Mouse (Mus musculus): ENCODE data around the gene Slc17a6.

Slc17a6 gene

GRCm38 (mm10) chr7:51621694-51622145 lies at the start of gene Slc17a6:
Gene Slc17a6, plus strand, starts transcription at chr7:51622006.
- DNase-seq (ENCODE audit: low read depth, low spot score) = no peak
- H3K27me3 ChIP-seq (ENCODE audit: control insufficient read depth, insufficient read depth, low read length, poor library complexity, severe bottlenecking) = no peaks in the 10 kb centered on the region; the same call in 1 of the 2 replicates
- H3K36me3 ChIP-seq (ENCODE audit: control insufficient read depth, insufficient read depth, low read length, poor library complexity, severe bottlenecking) = no peaks in the 10 kb centered on the region

DNA sequence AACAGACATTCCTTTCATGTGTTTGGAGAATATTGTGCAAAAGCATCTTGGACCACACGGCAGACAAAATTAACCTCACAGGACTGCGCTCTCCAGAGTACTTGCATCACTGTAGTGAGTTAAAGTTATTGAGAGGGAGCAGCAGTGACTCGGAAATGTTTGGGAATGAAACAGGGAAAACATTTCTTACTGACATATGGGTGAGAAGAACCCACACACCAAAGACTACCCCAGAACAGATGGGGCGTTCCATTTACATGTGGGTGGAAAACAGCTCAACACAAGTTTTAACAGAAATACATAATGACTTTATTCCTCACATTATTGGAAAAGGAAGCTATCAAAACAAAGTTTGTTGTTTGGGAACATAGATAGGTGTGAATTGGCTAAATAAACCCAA lies 21.8 kb upstream of the Slc17a6 start:
- Histone ChIP-seq H3K36me3 (ENCODE audit: control insufficient read depth, insufficient read depth, low read length, poor library complexity, severe bottlenecking) (no peaks in the 10 kb centered on the region), H3K27me3 (ENCODE audit: control insufficient read depth, insufficient read depth, low read length, poor library complexity, severe bottlenecking) (no peaks in the 10 kb centered on the region)
- DNase-seq (ENCODE audit: low read depth, low spot score) = no peak

- no peaks in the 10 kb centered on the region for H3K36me3 ChIP-seq (ENCODE audit: control insufficient read depth, insufficient read depth, low read length, poor library complexity, severe bottlenecking)
- no peak for DNase-seq (ENCODE audit: low read depth, low spot score)
- no peaks in the 10 kb centered on the region for H3K27me3 ChIP-seq (ENCODE audit: control insufficient read depth, insufficient read depth, low read length, poor library complexity, severe bottlenecking)
Observed at GRCm38 (mm10) chr7:51603741-51604140, 18.1 kb upstream of the Slc17a6 start.

GRCm38 (mm10) chr7:51614404-51614803 lies 7.4 kb upstream of the Slc17a6 start:
- DNase-seq (ENCODE audit: low read depth, low spot score) = peak; percentile 6
- Histone ChIP-seq H3K27me3 (ENCODE audit: control insufficient read depth, insufficient read depth, low read length, poor library complexity, severe bottlenecking) (no peaks in the 10 kb centered on the region), H3K36me3 (ENCODE audit: control insufficient read depth, insufficient read depth, low read length, poor library complexity, severe bottlenecking) (no peaks in the 10 kb centered on the region)

- DNase-seq (ENCODE audit: low read depth, low spot score) = no peak
Observed at GRCm38 (mm10) chr7:51617941-51618340, 3.9 kb upstream of the Slc17a6 start.

GRCm38 (mm10) chr7:51618412-51618811 lies 3.4 kb upstream of the Slc17a6 start:
- no peaks in the 10 kb centered on the region for H3K27me3 ChIP-seq (ENCODE audit: control insufficient read depth, insufficient read depth, low read length, poor library complexity, severe bottlenecking)
- DNase-seq (ENCODE audit: low read depth, low spot score) = no peak
- H3K36me3 ChIP-seq (ENCODE audit: control insufficient read depth, insufficient read depth, low read length, poor library complexity, severe bottlenecking) = no peaks in the 10 kb centered on the region

More at GRCm38 (mm10) chr7:51617941-51618340, 3.9 kb upstream of the Slc17a6 start:
- Histone ChIP-seq H3K36me3 (ENCODE audit: control insufficient read depth, insufficient read depth, low read length, poor library complexity, severe bottlenecking) (no peaks in the 10 kb centered on the region), H3K27me3 (ENCODE audit: control insufficient read depth, insufficient read depth, low read length, poor library complexity, severe bottlenecking) (no peaks in the 10 kb centered on the region)

DNA sequence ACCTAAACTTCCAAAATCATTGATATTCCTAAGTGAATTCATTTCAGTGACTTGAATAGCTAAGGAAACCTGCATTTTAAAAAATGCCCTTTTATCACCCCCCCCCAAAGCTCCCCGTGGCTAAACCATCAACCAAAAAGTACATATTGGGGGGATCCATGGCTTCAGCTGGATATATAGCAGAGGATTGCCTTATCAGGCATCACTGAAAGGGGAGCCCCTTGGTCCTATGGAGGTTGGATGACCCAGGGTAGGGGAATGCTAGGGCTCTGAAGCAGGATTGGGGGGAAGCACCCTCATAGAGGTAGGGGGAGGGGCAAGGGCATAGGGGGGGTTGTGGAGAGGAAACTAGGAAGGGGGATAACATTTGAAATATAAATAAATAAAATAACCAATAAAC lies 1.8 kb upstream of the Slc17a6 start:
- no peak for DNase-seq (ENCODE audit: low read depth, low spot score)
- H3K36me3 ChIP-seq (ENCODE audit: control insufficient read depth, insufficient read depth, low read length, poor library complexity, severe bottlenecking) = no peaks in the 10 kb centered on the region
- no peaks in the 10 kb centered on the region for H3K27me3 ChIP-seq (ENCODE audit: control insufficient read depth, insufficient read depth, low read length, poor library complexity, severe bottlenecking)

GRCm38 (mm10) chr7:51622196-51622595 lies 390 bp downstream of the Slc17a6 start:
- Histone ChIP-seq H3K27me3 (ENCODE audit: control insufficient read depth, insufficient read depth, low read length, poor library complexity, severe bottlenecking) (no peaks in the 10 kb centered on the region; the same call in 1 of the 2 replicates), H3K36me3 (ENCODE audit: control insufficient read depth, insufficient read depth, low read length, poor library complexity, severe bottlenecking) (no peaks in the 10 kb centered on the region)
- DNase-seq (ENCODE audit: low read depth, low spot score) = no peak

DNA sequence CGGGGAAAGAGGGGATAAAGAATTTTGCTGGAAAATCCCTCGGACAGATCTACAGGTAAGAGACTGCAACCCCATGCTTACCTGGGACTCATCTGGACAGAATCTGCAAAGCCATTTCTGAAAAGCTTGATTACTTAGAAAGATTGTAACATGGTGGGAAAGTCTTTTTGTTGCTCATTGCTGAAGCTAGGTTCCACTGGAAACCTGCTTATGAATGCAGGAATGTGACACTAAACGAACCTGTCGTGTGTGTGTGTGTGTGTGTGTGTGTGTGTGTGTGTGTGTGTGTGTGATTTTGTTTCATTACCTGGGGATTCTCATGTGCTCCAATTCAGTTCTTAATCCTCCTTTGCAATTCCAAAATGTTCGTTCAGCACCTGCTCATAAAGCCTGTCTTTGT lies 860 bp downstream of the Slc17a6 start:
- Histone ChIP-seq H3K36me3 (ENCODE audit: control insufficient read depth, insufficient read depth, low read length, poor library complexity, severe bottlenecking) (no peaks in the 10 kb centered on the region), H3K27me3 (ENCODE audit: control insufficient read depth, insufficient read depth, low read length, poor library complexity, severe bottlenecking) (no peaks in the 10 kb centered on the region; the same call in 1 of the 2 replicates)
- no peak for DNase-seq (ENCODE audit: low read depth, low spot score)

DNA sequence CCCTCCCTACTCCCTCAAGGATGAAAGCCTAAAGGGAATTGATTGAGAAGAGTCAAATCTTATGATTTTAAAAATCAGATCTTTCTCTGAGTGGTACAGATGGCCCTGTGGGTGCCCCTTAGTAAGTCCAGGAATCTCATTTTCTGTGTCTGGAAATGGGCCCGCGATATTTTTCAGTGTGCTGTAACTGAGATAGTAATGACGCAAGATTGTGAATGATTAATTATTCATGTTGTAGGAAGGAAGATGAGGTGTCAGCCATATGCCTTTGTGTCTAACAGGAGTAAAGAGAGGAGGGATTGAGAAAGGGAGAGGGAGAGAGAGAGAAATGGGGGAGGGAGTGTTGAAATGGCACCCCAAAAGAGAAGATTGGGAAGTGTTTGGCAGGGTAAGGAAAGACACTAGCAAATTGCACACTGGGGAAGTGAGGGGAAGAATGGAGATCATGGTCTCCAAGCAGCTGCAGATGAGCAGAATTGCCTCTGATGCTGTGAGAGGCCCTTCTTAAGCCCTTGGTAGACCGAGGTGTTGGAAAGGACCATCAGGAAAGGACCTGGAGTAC lies 2.6 kb downstream of the Slc17a6 start:
- H3K27me3 ChIP-seq (ENCODE audit: control insufficient read depth, insufficient read depth, low read length, poor library complexity, severe bottlenecking) = no peaks in the 10 kb centered on the region; the same call in 1 of the 2 replicates
- no peaks in the 10 kb centered on the region for H3K36me3 ChIP-seq (ENCODE audit: control insufficient read depth, insufficient read depth, low read length, poor library complexity, severe bottlenecking)
- DNase-seq (ENCODE audit: low read depth, low spot score) = no peak

DNA sequence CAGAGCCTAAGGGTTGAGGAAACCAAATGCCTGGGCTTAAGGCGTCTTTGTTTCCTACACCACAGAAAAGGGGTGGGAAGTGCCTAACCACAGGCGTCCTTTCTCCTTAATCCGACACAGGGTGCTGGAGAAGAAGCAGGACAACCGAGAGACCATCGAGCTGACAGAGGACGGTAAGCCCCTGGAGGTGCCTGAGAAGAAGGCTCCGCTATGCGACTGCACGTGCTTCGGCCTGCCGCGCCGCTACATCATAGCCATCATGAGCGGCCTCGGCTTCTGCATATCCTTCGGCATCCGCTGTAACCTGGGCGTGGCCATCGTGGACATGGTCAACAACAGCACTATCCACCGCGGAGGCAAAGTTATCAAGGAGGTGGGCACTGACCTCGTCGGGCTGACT lies 3.4 kb downstream of the Slc17a6 start:
- DNase-seq (ENCODE audit: low read depth, low spot score) = no peak
- no peaks in the 10 kb centered on the region for H3K36me3 ChIP-seq (ENCODE audit: control insufficient read depth, insufficient read depth, low read length, poor library complexity, severe bottlenecking)
- H3K27me3 ChIP-seq (ENCODE audit: control insufficient read depth, insufficient read depth, low read length, poor library complexity, severe bottlenecking) = no peaks in the 10 kb centered on the region; the same call in 1 of the 2 replicates

GRCm38 (mm10) chr7:51625591-51626255 lies 3.9 kb downstream of the Slc17a6 start:
- no peaks in the 10 kb centered on the region; the same call in 1 of the 2 replicates for H3K27me3 ChIP-seq (ENCODE audit: control insufficient read depth, insufficient read depth, low read length, poor library complexity, severe bottlenecking)
- no peak for DNase-seq (ENCODE audit: low read depth, low spot score)
- H3K36me3 ChIP-seq (ENCODE audit: control insufficient read depth, insufficient read depth, low read length, poor library complexity, severe bottlenecking) = no peaks in the 10 kb centered on the region

DNA sequence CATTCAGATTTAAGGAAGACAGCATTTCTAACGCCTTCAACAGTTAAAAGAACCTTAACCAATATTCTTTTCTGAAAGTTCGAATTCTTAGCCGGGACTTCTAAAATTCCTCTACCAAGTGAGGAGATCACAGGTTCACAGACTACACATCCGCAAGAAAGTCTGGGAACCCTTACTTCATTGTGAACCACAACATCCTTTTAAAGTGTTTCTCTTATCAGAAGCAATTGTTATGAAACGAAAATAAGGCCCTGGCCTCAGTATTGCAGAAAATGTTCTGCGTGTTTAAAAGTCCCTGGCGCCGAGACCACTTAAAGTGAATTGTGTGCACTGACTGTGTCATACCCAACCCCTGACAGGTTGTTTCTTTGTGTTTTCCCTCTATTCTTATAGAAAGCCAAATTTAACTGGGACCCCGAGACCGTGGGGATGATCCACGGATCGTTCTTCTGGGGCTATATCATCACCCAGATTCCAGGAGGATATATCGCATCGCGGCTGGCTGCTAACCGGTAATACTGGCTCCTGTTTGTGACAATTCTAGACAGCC lies 4.7 kb downstream of the Slc17a6 start:
- DNase-seq (ENCODE audit: low read depth, low spot score) = no peak
- Histone ChIP-seq H3K27me3 (ENCODE audit: control insufficient read depth, insufficient read depth, low read length, poor library complexity, severe bottlenecking) (no peaks in the 10 kb centered on the region; the same call in 1 of the 2 replicates), H3K36me3 (ENCODE audit: control insufficient read depth, insufficient read depth, low read length, poor library complexity, severe bottlenecking) (no peaks in the 10 kb centered on the region)

DNA sequence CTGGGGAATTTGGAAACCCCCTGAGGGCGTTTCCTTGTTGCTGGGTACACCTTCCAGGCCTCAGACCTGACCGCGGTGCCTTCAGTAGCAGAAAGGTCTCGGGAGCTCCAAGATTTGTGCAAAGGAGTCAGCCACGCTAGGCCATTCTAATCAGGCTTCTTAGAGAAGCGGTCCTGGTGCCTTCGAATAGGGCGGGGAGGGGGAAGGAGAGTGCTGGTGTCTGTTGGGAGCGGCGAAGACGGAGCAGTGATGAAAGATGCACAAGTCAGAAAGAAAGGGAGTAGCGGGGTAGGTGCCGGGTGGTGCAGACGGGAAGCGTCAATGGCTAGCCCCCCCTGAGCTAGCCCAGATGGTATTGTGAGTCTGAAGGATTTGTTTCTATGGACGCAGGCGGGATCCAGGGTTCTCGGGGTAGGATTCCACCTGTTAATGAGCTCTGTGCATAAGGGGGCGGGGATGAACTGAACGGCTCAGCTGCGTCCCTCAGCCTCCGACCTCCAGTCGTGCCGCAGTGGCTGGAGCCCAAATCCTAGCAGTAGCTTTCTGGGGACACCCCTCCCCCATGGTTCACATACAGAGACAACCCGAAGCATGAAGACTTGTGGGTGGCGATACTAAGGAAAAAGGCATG lies 5.3 kb downstream of the Slc17a6 start:
- H3K36me3 ChIP-seq (ENCODE audit: control insufficient read depth, insufficient read depth, low read length, poor library complexity, severe bottlenecking) = no peaks in the 10 kb centered on the region
- no peak for DNase-seq (ENCODE audit: low read depth, low spot score)
- H3K27me3 ChIP-seq (ENCODE audit: control insufficient read depth, insufficient read depth, low read length, poor library complexity, severe bottlenecking) = no peaks in the 10 kb centered on the region; the same call in 1 of the 2 replicates

- H3K36me3 ChIP-seq (ENCODE audit: control insufficient read depth, insufficient read depth, low read length, poor library complexity, severe bottlenecking) = no peaks in the 10 kb centered on the region
- no peak for DNase-seq (ENCODE audit: low read depth, low spot score)
- no peaks in the 10 kb centered on the region; the same call in 1 of the 2 replicates for H3K27me3 ChIP-seq (ENCODE audit: control insufficient read depth, insufficient read depth, low read length, poor library complexity, severe bottlenecking)
Observed at GRCm38 (mm10) chr7:51627666-51628065, 5.9 kb downstream of the Slc17a6 start.

Data from splenic B cell, adult 2 months (primary cell).